Mouse (Mus musculus): Measurements from ENCODE around the gene Rcvrn.

DNA sequence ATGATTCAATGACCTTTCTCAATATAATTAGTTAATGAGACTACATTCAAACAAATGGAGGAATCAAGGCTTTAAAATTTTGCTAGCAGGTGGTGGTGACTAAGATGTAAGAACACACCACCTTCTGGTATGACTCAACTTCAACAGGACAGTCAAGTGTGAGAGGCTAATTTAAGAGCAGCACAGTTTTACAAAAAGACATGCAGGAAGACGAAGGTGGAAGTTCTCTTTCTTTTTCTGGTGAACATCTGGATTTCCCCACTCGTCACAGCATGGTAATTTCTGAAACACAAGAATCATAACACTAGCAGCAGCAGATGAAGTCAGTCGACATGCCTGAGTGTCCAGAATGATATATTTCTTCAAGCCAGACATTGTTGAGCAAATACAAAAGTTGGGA lies 39.5 kb downstream of the Rcvrn start:
- TF ChIP-seq CTCF (IDR thresholded peaks at IDR 0.05; ENCODE audit: insufficient read depth, low read length): no peak
- no peak for TF ChIP-seq POLR2A (IDR thresholded peaks at IDR 0.05; ENCODE audit: borderline replicate concordance, extremely low read depth, low read depth, low read length)

All from lung, adult 2 months (tissue).